Mouse (Mus musculus) spleen, embryonic (tissue): Measurements from ENCODE around the gene Oxsr1.
"Not testable (repeated sequence)": the region's sequence is repeated elsewhere in the genome, so short reads cannot be mapped to it uniquely, and the experiment has no call there.

Source experiments
- CTCF ChIA-PET: fragments of 350-600 bp; sonication (Branson Sonifier 250); formaldehyde crosslinking; loops from one replicate; lab custom pipeline; 2022; lab: Charles Lee

The Oxsr1 gene

DNA sequence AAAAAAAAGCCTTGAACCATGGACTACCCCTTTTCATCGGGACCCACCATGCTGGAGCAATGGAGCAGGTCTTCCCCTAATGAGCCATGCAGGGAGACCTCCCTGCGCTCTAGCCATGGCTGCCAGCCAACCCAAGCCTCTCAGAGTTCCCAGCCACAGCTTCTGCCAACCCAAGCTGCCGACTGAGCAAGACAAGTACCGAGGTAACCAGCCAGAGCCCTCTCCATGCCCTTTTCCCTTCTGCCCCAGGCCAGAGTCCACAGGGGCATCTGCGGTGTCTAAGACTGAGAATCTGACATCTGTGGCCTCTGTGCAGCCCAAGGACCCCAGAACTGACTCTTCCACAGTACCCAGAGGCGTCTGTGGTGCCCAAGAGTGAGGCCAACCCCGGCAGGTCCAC is 45.9 kb downstream of the Oxsr1 start:
- CTCF ChIA-PET: no interaction called here

DNA sequence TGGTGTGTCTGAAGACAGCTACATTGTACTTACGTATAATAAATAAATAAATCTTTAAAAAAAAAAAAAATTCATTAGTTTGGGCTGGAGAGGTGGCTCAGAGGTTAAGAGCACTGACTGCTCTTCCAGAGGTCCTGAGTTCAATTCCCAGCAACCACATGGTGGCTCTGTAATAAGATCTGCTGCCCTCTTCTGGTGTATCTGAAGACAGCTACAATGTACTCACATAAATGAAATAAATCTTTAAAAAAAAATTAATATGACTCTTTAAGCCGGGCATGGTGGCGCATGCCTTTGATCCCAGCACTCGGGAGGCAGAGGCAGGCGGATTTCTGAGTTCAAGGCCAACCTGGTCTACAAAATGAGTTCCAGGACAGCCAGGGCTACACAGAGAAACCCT is 47.4 kb downstream of the Oxsr1 start:
- CTCF ChIA-PET: not testable (repeated sequence)

DNA sequence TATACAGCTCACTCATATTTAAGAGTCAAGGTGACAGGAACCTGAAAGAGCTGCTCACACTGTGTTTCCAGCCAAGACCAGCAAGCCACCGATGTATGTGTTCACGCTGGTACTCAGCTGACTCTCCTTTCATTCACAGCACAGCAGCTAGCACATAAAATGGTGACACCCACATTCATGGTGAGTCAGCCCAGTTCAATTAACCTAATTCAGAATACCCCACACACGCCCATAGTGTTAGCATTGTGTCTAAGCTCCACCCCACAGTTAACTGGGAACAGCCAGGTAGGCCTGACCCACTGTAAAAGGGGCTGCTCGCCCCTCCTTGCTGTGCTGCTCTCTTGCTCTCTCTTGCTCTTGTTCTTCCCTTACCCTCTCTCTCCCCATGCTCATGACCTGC is 50.7 kb downstream of the Oxsr1 start:
- CTCF ChIA-PET: no interaction called here

DNA sequence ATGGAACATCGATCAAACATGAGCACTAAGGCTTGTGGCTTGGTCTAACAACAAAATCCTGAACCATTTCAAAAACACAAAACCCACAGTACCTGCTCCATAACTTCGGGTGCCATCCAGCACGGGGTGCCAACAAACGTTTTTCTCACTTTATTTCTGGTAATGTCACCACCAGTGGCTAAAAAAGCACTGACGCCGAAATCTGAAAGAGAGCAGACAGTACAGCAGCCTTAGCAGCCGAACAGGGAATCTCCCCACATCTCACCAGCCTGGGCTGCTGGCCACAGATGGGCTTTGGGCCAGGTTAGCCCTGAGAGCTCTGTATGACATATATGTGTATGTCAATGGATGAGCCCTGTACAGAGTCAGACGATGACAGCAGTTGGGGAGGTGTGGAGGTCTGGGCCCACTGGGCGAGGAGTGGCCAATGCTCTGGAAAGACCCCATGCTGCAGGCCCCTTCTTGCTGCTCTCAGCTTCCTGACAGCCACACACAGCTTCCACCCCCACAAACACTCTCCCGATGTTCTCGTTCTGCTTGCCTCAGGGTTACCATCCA is 53.6 kb downstream of the Oxsr1 start:
- CTCF ChIA-PET: interaction anchor here (0.6 to 0.7 kb wide), 2 partner anchors 8 to 52 kb away, joined by 3 to 4 read pairs; no protein-coding TSS in a partner anchor

DNA sequence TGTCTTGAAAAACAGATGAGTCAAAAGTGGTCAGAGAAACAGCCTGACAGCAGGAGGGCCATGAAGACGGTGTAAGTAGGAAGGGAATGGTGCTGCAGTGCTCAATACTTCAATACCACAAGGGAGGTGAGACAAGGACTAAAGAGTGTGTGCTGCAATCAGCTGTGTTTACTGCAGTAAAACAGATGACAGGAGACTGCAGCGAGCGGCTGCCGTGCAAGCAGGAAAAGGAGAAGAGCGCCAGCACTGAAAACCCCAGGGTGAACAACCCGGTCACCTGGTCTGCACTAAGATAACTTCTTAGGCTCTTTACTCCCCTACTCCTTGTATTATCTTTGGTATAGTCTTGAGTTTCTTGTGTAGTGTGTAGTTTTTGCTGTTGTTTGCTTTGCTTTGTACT is 54.1 kb downstream of the Oxsr1 start:
- CTCF ChIA-PET: interaction anchor here (0.6 kb wide), 1 partner anchor 53 kb away, joined by 3 read pairs; no protein-coding TSS in a partner anchor

DNA sequence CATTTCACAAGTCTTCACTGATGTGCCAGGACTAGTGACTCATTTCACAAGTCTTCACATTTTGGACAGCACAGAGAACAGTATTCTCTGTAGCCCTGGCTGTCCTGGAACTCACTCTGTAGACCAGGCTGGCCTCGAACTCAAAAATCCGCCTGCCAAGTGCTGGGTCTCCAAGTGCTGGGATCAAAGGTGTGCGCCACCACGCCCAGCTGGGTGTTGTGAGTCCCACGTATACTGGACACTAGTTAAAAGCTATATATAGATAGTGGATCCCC is 56.2 kb downstream of the Oxsr1 start:
- CTCF ChIA-PET: not testable (repeated sequence)

DNA sequence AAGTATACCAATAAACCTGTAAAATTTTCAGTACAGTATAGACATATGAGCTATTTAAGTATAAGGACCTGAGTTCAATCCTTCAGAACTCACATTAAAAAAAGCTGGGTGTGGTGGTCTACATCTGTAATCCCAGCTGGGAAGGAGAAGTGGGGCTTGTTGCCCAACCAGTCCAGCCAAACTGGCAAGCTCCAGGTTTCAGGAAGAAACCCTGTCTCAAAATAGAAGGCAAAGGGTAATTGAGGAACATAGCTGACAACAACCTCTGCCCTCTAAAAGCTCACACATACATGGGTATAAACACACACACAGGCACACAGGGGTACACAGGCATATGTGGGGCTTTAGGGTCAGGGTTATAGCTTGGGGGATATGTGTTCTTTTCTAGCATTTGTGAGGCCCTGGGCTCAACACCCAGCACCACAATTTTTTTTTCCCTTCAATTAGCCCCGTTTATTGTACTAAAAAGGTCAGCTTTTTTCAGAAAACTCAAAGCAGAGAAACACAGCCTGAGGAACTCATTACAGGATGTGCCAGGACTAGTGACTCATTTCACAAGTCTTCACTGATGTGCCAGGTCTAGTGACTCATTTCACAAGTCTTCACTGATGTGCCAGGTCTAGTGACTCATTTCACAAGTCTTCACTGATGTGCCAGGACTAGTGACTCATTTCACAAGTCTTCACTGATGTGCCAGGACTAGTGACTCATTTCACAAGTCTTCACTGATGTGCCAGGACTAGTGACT is 56.7 kb downstream of the Oxsr1 start:
- CTCF ChIA-PET: not testable (repeated sequence)

DNA sequence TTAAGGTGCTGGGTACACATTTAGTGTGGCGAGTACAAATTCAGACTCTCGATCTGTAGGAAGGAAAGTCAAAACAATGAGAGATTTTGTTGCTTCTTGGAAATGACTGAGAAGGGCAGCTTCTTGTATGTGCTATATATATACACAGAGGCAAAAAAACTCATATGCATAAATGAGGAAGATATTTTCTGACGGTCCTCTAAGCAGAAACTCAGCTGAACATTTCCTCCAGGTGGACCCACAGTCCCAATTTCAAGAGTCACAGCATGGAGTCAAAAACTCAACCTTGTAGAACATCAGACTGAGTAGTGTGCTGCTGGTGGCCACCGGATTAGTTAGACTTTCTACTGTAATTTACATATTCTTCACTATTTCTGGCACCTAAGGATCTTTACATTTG is 59.2 kb downstream of the Oxsr1 start:
- CTCF ChIA-PET: no interaction called here

DNA sequence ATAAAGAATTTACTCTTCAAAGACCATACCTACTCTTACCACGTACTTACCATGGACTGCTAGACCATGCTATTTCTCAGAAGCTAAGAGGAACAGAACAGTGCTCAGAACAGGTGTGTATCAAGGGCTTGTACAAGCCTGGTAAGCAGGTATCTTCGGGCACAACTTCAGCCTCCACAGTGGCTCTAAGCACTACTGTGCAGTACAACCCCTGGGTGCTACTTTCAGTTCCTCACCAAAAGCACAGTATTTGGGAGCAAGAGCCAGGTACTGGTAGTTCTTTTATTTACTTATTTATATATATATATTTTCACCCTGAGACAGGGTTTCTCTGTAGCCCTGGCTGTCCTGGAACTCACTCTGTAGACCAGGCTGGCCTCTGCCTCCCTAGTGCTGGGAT is 61.4 kb downstream of the Oxsr1 start:
- CTCF ChIA-PET: interaction anchor here (0.5 kb wide), 1 partner anchor 8 kb away, joined by 4 read pairs; no protein-coding TSS in a partner anchor

DNA sequence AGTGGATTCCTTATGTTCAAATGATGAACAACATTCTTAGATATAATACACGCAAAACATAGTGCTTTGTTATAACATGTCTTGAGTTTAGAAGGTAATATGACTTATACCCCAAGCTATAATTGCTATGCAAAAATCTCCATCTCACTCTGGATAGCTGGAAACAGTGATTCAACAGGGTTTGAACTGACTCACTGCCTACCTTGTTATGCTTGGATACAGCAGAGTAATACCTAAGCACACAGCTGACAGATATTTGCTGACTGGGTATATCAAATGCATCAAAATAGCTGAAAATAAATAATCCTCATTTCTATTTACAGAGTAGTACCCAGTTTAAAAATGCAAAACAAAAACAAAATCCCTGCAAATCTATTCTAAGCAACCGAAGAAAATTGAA is 63.4 kb downstream of the Oxsr1 start:
- CTCF ChIA-PET: no interaction called here

DNA sequence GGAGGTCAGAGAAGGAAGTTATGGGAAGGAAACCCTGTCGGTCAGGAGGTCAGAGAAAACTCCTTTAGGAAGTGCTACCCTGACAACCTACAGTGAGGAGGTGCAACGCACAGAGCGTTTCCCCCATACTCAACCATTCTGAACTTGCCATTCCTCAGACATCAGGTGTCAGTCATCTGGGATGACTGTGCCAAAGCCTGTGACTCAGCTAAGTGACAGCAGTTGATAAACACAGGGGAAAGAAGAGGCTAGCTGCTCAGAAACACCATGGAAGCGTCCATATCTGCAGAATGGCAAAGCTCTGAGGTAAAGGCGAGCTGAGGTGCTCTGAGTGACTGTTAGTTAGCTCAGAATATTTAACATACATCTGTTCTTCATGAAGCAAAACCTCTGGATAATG is 64.1 kb downstream of the Oxsr1 start:
- CTCF ChIA-PET: no interaction called here

DNA sequence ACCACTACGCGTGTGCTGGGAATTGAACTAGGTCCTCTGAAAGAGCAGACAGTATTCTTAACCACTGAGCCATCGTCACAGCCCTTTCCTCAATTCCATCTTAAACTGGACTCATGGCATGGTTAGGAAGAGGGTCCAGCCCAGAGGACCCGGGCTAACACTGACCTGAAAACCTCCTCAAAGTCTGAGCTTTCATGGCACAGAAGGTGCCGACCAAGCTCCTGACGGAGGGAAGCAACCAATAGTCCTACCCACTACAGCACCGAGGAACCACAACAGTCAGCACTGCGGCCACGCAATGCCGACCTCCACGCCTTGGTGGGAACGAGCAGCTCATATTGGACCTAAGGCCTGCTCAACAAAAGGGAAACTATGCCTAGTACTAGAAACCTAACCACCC is 66.1 kb downstream of the Oxsr1 start:
- CTCF ChIA-PET: no interaction called here

DNA sequence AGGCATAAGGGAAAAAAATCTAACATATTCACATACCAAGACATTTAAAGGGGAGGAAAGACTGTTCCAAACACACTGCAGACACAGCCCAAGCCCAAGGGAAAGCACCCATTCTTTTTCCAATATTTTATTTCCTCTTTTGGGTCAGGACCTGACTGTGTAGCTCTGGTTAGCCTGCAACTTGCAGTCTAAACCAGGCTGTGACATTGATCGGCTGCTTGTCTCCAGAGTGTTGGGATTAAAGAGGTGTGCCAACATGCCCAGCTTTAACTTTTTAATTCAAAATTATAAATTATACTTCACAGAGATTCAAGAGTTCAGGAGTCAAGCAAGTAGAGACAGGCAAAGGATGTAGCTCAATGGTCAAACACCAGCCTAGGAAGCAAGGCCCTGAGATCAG is 67.1 kb downstream of the Oxsr1 start:
- CTCF ChIA-PET: no interaction called here

DNA sequence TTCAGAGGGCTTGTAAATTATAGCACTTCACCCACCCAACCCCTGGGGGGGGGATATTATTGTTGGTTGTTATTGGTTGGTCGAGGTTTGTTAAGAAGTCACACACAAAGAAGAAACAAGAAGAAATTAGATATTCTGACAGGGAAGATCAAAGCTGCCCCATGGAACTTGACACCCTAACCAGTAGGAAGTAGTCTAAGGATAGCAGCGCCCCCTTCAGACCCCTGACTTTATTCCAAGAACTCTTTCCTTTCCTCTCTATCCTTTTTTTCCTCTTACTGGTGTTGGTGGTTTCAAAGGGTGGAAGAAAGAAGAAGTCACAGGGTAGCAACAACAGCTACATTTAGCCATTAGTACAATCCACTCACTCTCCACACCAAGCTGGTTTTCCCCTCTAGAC is 68.0 kb downstream of the Oxsr1 start:
- CTCF ChIA-PET: no interaction called here

DNA sequence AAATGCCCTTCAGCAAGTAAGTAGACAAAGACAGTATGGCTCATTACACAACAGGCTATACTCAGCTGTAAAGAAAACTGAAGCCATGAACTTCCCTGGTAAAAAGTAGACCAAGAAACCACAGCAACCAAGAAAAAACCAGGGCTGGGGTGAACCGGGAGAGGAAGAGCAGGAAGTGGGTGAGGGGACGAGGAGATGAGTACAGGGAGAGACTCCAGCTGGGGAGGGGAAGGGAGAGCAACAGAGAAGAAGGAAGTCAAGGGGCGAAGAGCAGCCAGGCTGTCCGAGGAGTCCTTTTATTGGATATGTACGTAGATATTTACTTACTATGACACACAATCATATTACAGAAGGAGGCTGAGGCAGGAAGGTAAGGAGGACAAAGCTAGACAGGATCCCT is 74.2 kb downstream of the Oxsr1 start:
- CTCF ChIA-PET: no interaction called here

DNA sequence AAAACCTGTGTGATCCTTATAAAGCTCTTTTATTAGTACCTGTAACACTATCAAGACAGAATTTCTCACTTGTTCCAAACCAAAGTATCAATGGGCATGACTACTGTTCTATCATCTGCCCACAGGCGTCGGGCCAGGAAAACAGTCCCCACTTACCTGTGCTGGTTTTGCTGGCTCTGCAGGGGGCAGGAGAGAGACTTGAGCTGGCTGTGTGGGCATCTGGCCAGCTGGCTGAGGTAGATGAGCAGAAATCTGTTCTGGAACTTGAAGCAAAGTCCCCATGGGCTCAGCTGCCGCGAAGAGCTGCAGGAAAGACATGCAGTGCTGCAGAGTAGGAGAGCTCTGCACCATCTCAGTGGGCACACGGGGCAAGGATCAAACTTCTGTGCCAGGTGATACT is 75.4 kb downstream of the Oxsr1 start:
- CTCF ChIA-PET: interaction anchor here (0.6 kb wide), 1 partner anchor 1672 kb away, joined by 3 read pairs; no protein-coding TSS in a partner anchor

DNA sequence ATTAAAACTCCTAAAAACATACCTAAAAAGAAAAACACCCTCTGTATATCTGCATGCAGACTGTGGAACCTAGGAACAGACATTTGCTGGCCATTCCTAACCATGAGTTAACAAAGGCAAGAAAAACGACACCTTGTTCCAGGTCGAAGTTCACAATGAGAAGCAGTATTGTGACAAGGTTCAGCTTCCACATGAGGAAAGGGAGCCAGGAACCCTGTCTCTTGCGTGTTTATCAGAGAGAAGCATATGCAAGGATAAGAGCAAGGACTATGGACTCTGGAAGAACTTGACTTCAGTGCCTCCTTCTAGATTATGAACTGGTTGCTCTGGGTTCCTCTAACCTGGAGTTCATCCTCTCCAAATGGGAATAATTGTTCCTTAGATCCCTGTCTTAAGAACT is 78.2 kb downstream of the Oxsr1 start:
- CTCF ChIA-PET: no interaction called here

DNA sequence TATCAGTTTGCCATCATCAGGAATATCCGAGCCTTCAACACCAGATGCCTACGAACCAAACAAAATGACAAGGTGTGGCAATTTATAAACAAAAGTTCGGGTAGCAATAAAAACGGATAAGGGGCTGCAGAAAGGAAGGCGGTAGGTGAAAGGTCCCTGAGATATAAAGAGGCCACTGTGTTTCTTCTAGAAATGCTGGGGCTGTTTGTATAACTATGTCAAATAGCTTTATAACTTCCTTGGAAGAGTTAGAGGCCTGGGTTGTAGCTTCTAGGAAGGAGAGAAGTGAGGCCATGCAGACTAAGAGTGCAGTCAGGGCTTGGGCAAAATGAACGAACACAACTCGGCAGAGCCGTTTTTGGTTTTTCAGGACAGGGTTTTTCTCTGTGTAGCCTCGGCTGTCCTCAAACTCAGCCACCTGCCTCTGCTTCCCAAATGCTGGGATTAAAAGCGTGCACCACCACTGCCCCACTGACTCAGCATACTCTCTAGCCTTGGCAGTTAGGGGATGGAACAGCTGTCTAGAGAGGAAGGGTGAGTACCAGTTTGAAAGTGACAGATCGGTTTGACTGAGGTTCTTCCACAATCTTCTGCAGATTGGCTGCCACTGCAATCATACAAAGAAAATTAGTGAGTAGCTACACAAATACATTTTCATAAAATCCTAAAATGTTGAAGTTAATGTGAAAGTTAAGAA is 80.9 kb downstream of the Oxsr1 start:
- CTCF ChIA-PET: no interaction called here

DNA sequence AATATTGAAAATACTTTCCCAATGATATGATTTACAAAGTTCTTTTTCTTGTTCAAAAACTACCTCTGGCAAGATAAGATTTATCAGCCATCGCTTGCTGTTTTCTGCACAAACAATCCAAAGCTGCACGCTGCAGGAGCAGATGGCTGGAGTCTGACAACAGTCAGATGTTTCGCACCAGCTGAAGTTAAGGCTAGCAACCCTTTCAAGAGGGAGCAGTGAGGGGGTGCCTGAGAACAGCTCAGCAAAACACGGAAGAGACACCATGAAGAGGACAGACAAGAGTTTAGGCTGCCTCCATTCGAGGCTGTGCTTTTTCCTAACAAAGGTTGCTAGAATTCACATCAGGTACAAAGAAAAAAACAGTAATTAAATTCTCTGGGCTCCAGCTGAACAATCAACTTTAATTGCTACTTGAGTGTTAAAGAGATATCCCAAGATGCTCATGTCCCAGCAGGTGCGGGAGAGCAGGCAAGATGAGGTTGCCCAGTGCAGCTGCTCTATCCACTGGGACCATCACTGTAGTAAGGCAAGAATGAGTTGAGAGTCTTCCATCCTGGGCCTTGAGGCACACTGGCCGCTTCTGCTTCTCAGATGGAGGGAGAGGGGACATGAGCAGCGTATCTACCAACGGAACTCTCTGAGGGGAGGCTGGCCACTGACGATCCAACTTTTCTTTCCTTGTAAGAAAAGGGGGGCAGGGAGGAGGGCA is 81.8 kb downstream of the Oxsr1 start:
- CTCF ChIA-PET: no interaction called here

DNA sequence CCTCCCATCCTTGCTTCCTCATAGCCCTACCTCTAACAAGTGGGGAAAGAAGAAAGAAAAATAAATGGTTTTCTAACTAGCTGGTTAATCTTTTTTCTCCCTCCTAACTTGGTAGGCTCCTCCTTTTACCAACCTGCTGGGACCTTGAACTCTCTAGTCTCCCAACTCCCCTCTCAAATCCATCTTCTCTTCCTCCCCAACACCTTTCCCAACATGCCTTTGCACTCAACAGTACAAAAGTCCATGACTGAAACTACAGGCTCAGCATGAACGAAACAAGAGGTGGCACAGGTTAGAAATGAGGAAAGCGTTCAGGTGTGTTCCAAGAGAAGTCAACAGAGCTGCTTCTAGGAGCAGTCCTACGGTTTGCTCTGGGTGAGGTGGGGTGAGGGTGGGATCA is 83.0 kb downstream of the Oxsr1 start:
- CTCF ChIA-PET: no interaction called here

DNA sequence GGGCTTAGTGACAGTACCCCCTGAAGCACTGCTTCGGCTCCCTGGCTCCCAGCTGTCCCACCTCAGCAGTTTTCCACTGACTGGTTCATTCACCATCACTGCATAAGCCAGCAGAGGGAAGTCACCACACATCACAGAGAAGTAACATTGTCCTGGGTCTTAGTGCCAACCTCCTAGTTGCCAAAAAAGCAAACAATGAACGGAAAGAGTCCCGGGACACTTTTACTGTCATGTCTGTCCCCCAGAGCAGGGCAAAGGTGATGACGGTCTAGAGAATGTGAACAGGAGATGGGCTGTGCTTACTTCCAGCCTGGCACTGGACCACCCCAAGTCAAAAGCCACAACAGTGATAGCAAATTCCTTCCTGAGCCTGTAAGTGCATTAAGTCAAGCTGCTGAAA is 83.4 kb downstream of the Oxsr1 start:
- CTCF ChIA-PET: no interaction called here

DNA sequence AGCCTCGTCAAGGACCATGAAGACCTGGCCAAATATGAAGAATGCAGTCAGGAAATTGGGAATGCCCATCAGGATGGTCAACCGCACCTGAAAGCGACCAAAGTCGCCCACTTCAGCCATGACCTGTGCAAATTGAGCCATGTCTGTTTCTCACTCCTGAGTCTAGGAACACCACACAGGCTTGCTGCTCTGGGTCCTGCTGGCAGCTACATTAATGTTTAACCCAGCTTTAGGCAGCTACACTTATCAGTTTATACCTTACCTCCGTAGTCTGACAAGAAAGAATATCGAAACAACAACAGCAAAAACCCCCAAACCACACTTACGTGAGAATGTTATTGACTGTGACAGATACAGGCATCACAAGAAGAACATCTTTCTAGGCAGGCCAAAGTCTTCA is 90.7 kb downstream of the Oxsr1 start:
- CTCF ChIA-PET: no interaction called here

DNA sequence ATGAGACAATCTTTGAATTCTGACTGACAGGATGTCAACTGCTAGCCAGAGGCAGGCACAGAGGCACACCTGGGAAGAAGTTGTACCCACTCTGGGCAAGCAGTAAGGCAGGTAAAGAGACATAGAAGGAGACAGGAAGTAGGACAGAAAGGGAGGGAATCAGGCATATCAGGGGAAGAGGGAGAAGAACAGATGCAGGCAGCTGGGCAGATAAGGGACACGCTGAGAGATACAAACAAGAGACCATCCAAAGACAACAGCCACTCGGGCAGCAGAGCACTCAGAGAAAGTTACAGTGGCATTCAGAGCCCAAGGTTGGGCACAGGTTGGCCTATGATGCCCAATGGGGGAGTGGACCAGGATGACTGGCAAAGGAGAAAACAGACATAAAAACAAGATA is 91.4 kb downstream of the Oxsr1 start:
- CTCF ChIA-PET: no interaction called here
